Mouse (Mus musculus) kidney, embryonic 14.5 days (tissue): ENCODE results near the gene Mocs2. TPM values are rescaled to one million over a fixed set of nuclear protein-coding genes. Genes with fewer than 3 reads are reported as not detected.

Experiments
- ATAC-seq: fragments of 200-750 bp; cut with Nextera tagmentation; 2 replicates; pipeline ENCODE4 v1.8.0; 2017; ENCODE audit warnings: moderate number of reproducible peaks, mild to moderate bottlenecking, moderate TSS enrichment, moderate library complexity; ENCODE audit not compliant: low FRiP score, low TSS enrichment
- H3K27ac ChIP-seq: fragments of 300-500 bp; sonication (generic); 2 replicates; pipeline ENCODE4 v1.5.1; 2014; ENCODE audit warnings: low read depth, mild to moderate bottlenecking, low read length, moderate library complexity, mixed read lengths
- H3K27me3 ChIP-seq: fragments of 300-500 bp; sonication (generic); 2 replicates; pipeline ENCODE4 v1.6.1; 2014; ENCODE audit warnings: mild to moderate bottlenecking, low read length; ENCODE audit not compliant: control insufficient read depth, insufficient read depth
- H3K36me3 ChIP-seq: fragments of 300-500 bp; sonication (generic); 2 replicates; pipeline ENCODE4 v1.6.1; 2014; ENCODE audit warnings: low read length, mixed read lengths; ENCODE audit not compliant: control insufficient read depth, insufficient read depth
- H3K4me1 ChIP-seq: fragments of 300-500 bp; sonication (generic); 2 replicates; pipeline ENCODE4 v1.6.1; 2014; ENCODE audit warnings: low read length, mixed read lengths; ENCODE audit not compliant: control insufficient read depth, insufficient read depth
- H3K4me2 ChIP-seq: fragments of 300-500 bp; sonication (generic); replicated peaks from 2 replicates; pipeline ENCODE4 v1.6.1; 2014; ENCODE audit warnings: low read depth, mild to moderate bottlenecking, low read length
- H3K4me3 ChIP-seq: fragments of 300-500 bp; sonication (generic); 2 replicates; pipeline ENCODE4 v1.5.1; 2014; ENCODE audit warnings: mild to moderate bottlenecking, low read length
- H3K9ac ChIP-seq: fragments of 300-500 bp; sonication (generic); 2 replicates; pipeline ENCODE4 v1.6.1; 2014; ENCODE audit warnings: low read depth, mild to moderate bottlenecking, low read length, moderate library complexity
- H3K9me3 ChIP-seq: fragments of 300-500 bp; sonication (generic); 2 replicates; pipeline ENCODE4 v1.6.1; 2016; ENCODE audit warnings: low read length; ENCODE audit not compliant: control insufficient read depth
- WGBS: fragments of 180-500 bp; shearing (Covaris S2); extraction: QIAGEN DNeasy Blood & Tissue Kit; methylation state at CpG from one replicate; pipeline ENCODE4 v1.1.7; 2014; 5-methylcytosine and 5-hydroxymethylcytosine counted together
- polyA plus RNA-seq: library from polyadenylated mRNA; unstranded; fragments of >200 nt; fragmentation: Nextera tagmentation; extraction: Ambion mirVana; gene quantifications from 2 replicates; pipeline ENCODE4 v1.2.1, GENCODE M21; 2014

The Mocs2 gene
- polyA plus RNA-seq, 1 experiment from 2014 or later, result 72.7 TPM

DNA sequence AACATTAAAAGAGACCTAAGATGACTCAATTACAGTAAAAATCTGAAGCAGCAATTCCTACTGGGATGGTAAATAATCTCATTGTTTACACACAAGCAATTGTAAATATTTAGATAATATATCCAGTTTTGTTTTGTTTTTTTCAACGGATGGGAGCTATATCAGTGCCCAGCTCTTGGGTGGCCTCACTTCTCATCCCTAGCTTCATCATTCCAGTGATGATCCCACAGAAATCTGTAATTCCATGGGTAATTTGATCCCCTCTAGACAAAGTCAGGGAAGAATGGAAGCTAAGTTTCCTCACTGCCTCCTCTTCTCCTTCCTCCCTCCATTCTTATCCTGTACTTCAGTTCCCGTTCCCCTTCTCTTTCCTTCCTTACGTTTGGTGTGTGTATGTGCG is 39.5 kb downstream of the Mocs2 start:
- no peak overlapping the region for H3K4me3 ChIP-seq
- no peaks in the 10 kb centered on the region for H3K36me3 ChIP-seq
- H3K9ac ChIP-seq, result no peak overlapping the region
- no peak overlapping the region for H3K4me2 ChIP-seq
- ATAC-seq, result no peak
- H3K4me1 ChIP-seq, result no peaks in the 10 kb centered on the region
- no peak overlapping the region for H3K27ac ChIP-seq
- no peaks in the 10 kb centered on the region for H3K27me3 ChIP-seq
- H3K9me3 ChIP-seq, result no peaks in the 10 kb centered on the region
- 88% methylated on average over 4 of the region's 4 CpGs for WGBS

DNA sequence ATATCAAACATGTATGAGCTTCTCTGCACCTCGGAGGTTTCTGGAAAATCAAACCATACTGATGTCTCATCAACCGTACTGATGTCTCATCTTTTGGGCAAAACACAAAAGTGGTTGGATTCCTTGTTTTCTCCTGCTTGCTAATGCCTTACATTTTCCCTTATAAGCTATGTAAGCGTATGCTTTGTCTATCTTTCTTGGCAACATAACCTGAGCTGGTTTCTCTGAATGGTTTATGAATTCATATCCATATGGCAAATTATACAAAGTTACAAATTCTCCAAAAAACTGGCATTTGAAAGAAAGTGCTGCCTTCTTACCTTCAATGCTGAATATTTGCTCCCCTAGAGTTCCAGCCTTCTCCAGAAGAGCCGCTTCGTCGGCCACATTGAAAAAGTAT is 56.7 kb downstream of the Mocs2 start:
- ATAC-seq, result no peak
- Histone ChIP-seq H3K27ac (no peak overlapping the region), H3K4me1 (no peaks in the 10 kb centered on the region), H3K4me2 (no peak overlapping the region), H3K27me3 (no peaks in the 10 kb centered on the region), H3K9ac (no peak overlapping the region), H3K4me3 (no peak overlapping the region), H3K9me3 (no peaks in the 10 kb centered on the region), H3K36me3 (no peaks in the 10 kb centered on the region)
- 94% methylated on average over 6 of the region's 6 CpGs for WGBS

GRCm38 (mm10) chr13:114876005-114876520 is 58.0 kb downstream of the Mocs2 start:
- Histone ChIP-seq H3K4me3 (no peak overlapping the region), H3K4me1 (no peaks in the 10 kb centered on the region), H3K27ac (no peak overlapping the region), H3K36me3 (no peaks in the 10 kb centered on the region), H3K4me2 (no peak overlapping the region), H3K27me3 (no peaks in the 10 kb centered on the region), H3K9ac (no peak overlapping the region), H3K9me3 (no peaks in the 10 kb centered on the region)
- ATAC-seq, result no peak
- WGBS, result 82% methylated on average over 2 of the region's 2 CpGs

GRCm38 (mm10) chr13:114878667-114879066 is 60.6 kb downstream of the Mocs2 start:
- whole genome bisulfite sequencing, result 84% methylated on average over 11 of the region's 11 CpGs
- Histone ChIP-seq H3K4me2 (no peak overlapping the region), H3K9ac (no peak overlapping the region), H3K9me3 (no peaks in the 10 kb centered on the region), H3K27ac (no peak overlapping the region), H3K4me1 (no peaks in the 10 kb centered on the region), H3K27me3 (no peaks in the 10 kb centered on the region), H3K36me3 (no peaks in the 10 kb centered on the region), H3K4me3 (no peak overlapping the region)
- no peak for ATAC-seq

Other genes with a start within 250 kb of the Mocs2 start
- gene Itga2, start 113.9 kb downstream of the Mocs2 start, polyA plus RNA-seq, result 2.4 and 3.7 TPM in 2 replicates